Mouse (Mus musculus) liver, embryonic 11.5 days (tissue): ENCODE results near the gene Gtf3c1. TPM values are rescaled to one million over a fixed set of nuclear protein-coding genes. Genes with fewer than 3 reads are reported as not detected.

Experiments used
- ATAC-seq: fragments of 200-750 bp; cut with Nextera tagmentation; replicated peaks from 2 replicates; pipeline ENCODE4 v1.8.0; 2017; ENCODE audit warnings: moderate number of reproducible peaks, mild to moderate bottlenecking, moderate TSS enrichment, moderate library complexity; ENCODE audit not compliant: low FRiP score
- DNase-seq: peaks from one replicate; pipeline ENCODE4 v3.0.0-alpha.2; 2017; ENCODE audit warnings: low spot score
- H3K27ac ChIP-seq: fragments of 300-500 bp; sonication (generic); 2 replicates; pipeline ENCODE4 v1.5.1; 2014; ENCODE audit warnings: mild to moderate bottlenecking, low read depth, low read length, control low read depth
- H3K27me3 ChIP-seq: fragments of 300-500 bp; sonication (generic); replicated peaks from 2 replicates; pipeline ENCODE4 v1.6.1; 2014; ENCODE audit warnings: low read length, mixed read lengths; ENCODE audit not compliant: control insufficient read depth, insufficient read depth
- H3K36me3 ChIP-seq: fragments of 300-500 bp; sonication (generic); 2 replicates; pipeline ENCODE4 v1.6.1; 2014; ENCODE audit warnings: mild to moderate bottlenecking, low read length, moderate library complexity, mixed read lengths; ENCODE audit not compliant: control insufficient read depth, insufficient read depth
- H3K4me1 ChIP-seq: fragments of 300-500 bp; sonication (generic); replicated peaks from 2 replicates; pipeline ENCODE4 v1.6.1; 2014; ENCODE audit warnings: low read length, mixed read lengths; ENCODE audit not compliant: control insufficient read depth, insufficient read depth
- H3K4me2 ChIP-seq: fragments of 300-500 bp; sonication (generic); 2 replicates; pipeline ENCODE4 v1.6.1; 2014; ENCODE audit warnings: mild to moderate bottlenecking, control low read depth, moderate library complexity
- H3K4me3 ChIP-seq: fragments of 300-500 bp; sonication (generic); 2 replicates; pipeline ENCODE4 v1.5.1; 2014; ENCODE audit warnings: low read depth, low read length, control low read depth
- H3K9ac ChIP-seq: fragments of 300-500 bp; sonication (generic); 2 replicates; pipeline ENCODE4 v1.6.1; 2014; ENCODE audit warnings: low read depth, low read length, control low read depth
- H3K9me3 ChIP-seq: fragments of 300-500 bp; sonication (generic); 2 replicates; pipeline ENCODE4 v1.6.1; 2016; ENCODE audit warnings: low read length, inconsistent platforms, mixed read lengths; ENCODE audit not compliant: control insufficient read depth
- WGBS: fragments of 180-500 bp; shearing (Covaris S2); extraction: QIAGEN DNeasy Blood & Tissue Kit; methylation state at CpG from one replicate; pipeline ENCODE4 v1.1.7; 2014; 5-methylcytosine and 5-hydroxymethylcytosine counted together
- polyA plus RNA-seq: library from polyadenylated mRNA; unstranded; fragments of >200 nt; fragmentation: Nextera tagmentation; extraction: Ambion mirVana; gene quantifications from 2 replicates; pipeline ENCODE4 v1.2.1, GENCODE M21; 2014

The Gtf3c1 gene
- polyA plus RNA-seq, 1 experiment from 2014 or later = 28.8 TPM

DNA sequence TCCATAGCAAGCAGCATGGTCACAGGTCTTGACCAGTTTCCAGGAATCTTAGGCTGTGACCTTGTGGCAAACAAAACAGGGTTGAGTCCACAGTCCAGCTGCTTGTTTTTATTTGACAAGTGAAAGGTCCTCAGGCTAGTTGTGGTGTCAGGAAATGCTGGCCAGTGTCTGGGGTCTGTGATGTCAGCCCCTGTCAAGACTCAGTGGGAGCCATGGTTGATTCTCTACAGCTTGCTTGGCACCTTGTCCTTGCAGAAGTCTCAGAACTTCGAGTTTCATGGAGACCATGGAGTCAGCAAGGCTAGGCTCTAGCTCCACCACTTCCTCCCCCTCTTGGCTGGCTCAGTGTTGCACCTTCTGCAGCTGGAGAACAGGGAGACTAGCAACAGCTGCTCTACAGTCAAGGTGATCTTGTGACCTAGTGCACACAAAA, 33.7 kb upstream of the Gtf3c1 start:
- Histone ChIP-seq H3K4me3 (no peak overlapping the region), H3K9me3 (no peaks in the 10 kb centered on the region), H3K9ac (no peak overlapping the region), H3K27ac (no peak overlapping the region), H3K36me3 (no peaks in the 10 kb centered on the region), H3K27me3 (no peaks in the 10 kb centered on the region), H3K4me1 (no peaks in the 10 kb centered on the region), H3K4me2 (no peak overlapping the region)
- DNase-seq (no peak), ATAC-seq (no peak)
- 37% methylated on average over 1 of the region's 1 CpGs for WGBS

DNA sequence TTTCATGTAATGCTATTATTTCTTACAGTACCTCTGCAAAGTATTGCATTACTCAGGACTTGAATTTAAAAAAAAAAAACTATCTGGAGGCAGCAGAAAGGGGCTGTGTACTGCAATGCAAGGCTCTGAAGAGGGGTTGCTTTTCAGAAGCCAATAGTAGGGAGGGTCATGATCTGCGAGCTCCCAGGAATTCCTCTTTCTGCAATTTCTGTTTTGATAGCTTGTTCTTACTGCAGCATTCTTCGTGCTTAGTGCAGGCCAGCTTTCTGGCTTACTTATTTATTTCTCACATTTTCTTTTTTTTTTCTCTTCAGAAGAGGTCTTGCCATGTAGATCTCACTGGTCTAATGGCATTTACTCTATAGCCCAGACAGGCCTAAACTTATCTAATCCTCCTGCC, 32.9 kb upstream of the Gtf3c1 start:
- Histone ChIP-seq H3K4me2 (no peak overlapping the region), H3K27me3 (no peaks in the 10 kb centered on the region), H3K4me3 (no peak overlapping the region), H3K36me3 (no peaks in the 10 kb centered on the region), H3K4me1 (no peaks in the 10 kb centered on the region), H3K9ac (no peak overlapping the region), H3K27ac (no peak overlapping the region), H3K9me3 (no peaks in the 10 kb centered on the region)
- 85% methylated on average over 2 of the region's 2 CpGs for WGBS
- DNase-seq = no peak
- ATAC-seq = no peak

- H3K36me3 ChIP-seq = no peaks in the 10 kb centered on the region
- no peaks in the 10 kb centered on the region for H3K9me3 ChIP-seq
- no peak overlapping the region for H3K9ac ChIP-seq
- ATAC-seq (no peak), DNase-seq (no peak)
- H3K4me1 ChIP-seq = peaks cover 5% of the 10 kb centered on the region; the same call in 1 of the 2 replicates
- WGBS = 75% methylated on average over 4 of the region's 4 CpGs
- no peak overlapping the region for H3K4me3 ChIP-seq
- H3K27ac ChIP-seq = no peak overlapping the region
- no peaks in the 10 kb centered on the region for H3K27me3 ChIP-seq
- H3K4me2 ChIP-seq = no peak overlapping the region
These were observed 28.9 kb upstream of the Gtf3c1 start for GRCm38 (mm10) chr7:125736366-125737015.

DNA sequence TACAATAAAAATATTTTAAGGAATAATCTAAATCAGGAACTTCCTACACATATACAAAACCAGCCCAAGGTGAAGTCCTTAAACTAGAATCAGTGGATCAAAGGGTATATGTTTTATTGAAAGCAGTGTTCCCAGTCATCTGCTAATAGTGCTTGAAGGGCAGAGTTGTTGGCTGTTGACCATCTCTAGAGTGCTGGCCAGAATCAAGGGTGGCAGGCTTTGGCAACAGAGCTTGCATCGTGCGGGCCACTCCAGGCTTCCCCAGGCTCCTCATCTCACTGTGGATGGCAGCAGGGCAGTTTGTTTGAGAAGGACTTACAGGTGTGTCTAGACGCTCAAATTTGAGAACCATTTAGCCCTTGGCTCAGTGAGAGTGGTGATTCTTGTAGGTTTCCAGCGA, 26.2 kb upstream of the Gtf3c1 start:
- no peak overlapping the region for H3K4me2 ChIP-seq
- 86% methylated on average over 4 of the region's 4 CpGs for WGBS
- DNase-seq (no peak), ATAC-seq (no peak)
- no peaks in the 10 kb centered on the region for H3K9me3 ChIP-seq
- H3K27me3 ChIP-seq = no peaks in the 10 kb centered on the region
- no peak overlapping the region for H3K27ac ChIP-seq
- peaks cover 5% of the 10 kb centered on the region; the same call in 1 of the 2 replicates for H3K4me1 ChIP-seq
- no peak overlapping the region for H3K9ac ChIP-seq
- H3K36me3 ChIP-seq = no peaks in the 10 kb centered on the region
- H3K4me3 ChIP-seq = no peak overlapping the region

GRCm38 (mm10) chr7:125731679-125732078, 24.1 kb upstream of the Gtf3c1 start:
- H3K4me2 ChIP-seq = no peak overlapping the region
- H3K9me3 ChIP-seq = no peaks in the 10 kb centered on the region
- H3K4me1 ChIP-seq = peaks cover 5% of the 10 kb centered on the region; the same call in 1 of the 2 replicates
- no peak overlapping the region for H3K9ac ChIP-seq
- no peaks in the 10 kb centered on the region for H3K27me3 ChIP-seq
- H3K4me3 ChIP-seq = no peak overlapping the region
- no peak for DNase-seq
- H3K36me3 ChIP-seq = no peaks in the 10 kb centered on the region
- ATAC-seq = no peak
- H3K27ac ChIP-seq = no peak overlapping the region

DNA sequence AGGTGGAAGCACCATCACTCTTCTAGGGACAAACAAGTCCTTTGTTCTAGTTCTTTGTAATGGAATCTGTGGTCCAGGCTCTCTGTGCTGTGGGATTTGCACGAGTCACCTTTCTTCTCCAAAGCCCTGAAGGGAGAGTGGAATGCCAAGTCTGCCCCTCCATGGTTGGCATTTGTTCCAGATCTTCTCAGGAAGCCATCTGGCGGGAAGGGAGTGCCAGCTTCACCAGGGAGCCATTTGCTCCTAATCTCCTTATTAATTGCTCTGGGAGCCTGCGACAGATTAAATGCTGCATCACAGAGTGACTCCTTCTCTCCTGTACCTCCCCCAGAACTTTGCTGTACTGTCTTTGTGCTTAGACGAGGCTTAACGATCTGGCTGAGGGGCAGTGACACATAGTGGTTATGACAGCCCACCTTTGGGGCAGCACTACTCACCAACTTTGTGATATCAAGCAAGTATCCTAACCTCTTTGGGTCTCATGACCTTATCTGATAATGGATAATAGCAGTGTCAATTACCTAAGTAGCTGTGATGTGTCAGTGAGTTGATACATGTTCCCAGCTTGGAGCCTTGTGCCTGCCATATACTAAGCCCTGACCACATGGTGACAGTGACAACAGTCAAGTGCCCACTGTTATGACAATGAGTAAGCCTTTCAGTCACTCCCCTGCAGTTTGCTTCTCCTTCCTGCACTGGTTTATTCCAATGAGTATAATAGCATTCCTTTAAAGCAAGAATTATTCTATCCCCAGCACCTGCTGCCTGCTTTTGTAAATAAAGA, 15.8 kb upstream of the Gtf3c1 start:
- no peaks in the 10 kb centered on the region for H3K4me1 ChIP-seq

DNA sequence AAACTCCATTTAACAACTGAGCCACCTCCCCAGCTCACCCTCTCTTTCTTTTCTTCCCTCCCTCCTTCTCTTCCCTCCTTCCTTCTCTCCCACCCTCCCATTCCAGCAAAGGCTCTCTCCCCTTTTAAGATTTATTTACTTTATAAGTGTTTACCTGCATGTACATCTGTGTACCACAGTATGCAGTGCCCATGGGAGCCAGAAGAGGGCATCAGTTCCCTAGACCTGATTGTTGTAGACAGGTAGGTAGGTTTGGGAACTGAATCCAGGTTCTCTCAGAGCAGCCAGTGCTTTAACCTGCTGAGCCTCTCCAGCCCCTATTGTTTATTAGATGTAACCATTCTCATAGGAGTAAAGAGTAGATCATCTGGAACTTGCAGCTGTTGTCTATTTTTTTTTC, 14.5 kb upstream of the Gtf3c1 start:
- no peak overlapping the region for H3K4me2 ChIP-seq
- DNase-seq (no peak), ATAC-seq (no peak)
- no peak overlapping the region for H3K4me3 ChIP-seq
- no peaks in the 10 kb centered on the region for H3K9me3 ChIP-seq
- H3K27ac ChIP-seq = no peak overlapping the region
- no peak overlapping the region for H3K9ac ChIP-seq
- no peaks in the 10 kb centered on the region for H3K4me1 ChIP-seq
- no peaks in the 10 kb centered on the region for H3K36me3 ChIP-seq
- no peaks in the 10 kb centered on the region for H3K27me3 ChIP-seq

More for the DNA sequence above, 15.8 kb upstream of the Gtf3c1 start:
- 58% methylated on average over 5 of the region's 5 CpGs for WGBS
- Histone ChIP-seq H3K4me3 (no peak overlapping the region), H3K4me2 (no peak overlapping the region), H3K9me3 (no peaks in the 10 kb centered on the region), H3K27ac (no peak overlapping the region), H3K27me3 (no peaks in the 10 kb centered on the region), H3K36me3 (no peaks in the 10 kb centered on the region), H3K9ac (no peak overlapping the region)
- no peak for DNase-seq
- no peak for ATAC-seq

DNA sequence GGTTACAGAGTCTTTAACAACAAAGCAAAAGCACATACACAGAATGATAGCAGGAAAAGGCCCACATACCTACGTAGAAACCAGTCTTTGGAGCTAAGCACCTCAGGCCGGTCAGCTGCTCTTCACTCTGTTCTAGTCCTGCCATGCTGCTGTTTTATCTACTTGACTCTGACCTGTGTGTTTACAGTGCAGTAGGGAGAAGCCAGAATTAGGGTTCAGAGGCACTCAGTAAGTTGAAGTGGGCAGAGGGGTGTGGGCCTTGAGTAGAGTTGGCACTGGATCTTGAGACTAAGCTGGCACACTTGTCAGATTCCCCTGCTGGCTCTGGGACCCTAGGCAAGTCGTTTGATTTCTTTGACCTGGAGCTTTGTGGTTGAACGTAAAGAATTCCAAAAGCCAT, 13.5 kb upstream of the Gtf3c1 start:
- no peaks in the 10 kb centered on the region for H3K4me1 ChIP-seq
- H3K4me2 ChIP-seq = no peak overlapping the region
- no peak for ATAC-seq
- WGBS = 76% methylated on average over 4 of the region's 4 CpGs
- H3K9ac ChIP-seq = no peak overlapping the region
- no peaks in the 10 kb centered on the region for H3K36me3 ChIP-seq
- no peak overlapping the region for H3K4me3 ChIP-seq
- no peaks in the 10 kb centered on the region for H3K27me3 ChIP-seq
- no peaks in the 10 kb centered on the region for H3K9me3 ChIP-seq
- no peak for DNase-seq
- no peak overlapping the region for H3K27ac ChIP-seq

DNA sequence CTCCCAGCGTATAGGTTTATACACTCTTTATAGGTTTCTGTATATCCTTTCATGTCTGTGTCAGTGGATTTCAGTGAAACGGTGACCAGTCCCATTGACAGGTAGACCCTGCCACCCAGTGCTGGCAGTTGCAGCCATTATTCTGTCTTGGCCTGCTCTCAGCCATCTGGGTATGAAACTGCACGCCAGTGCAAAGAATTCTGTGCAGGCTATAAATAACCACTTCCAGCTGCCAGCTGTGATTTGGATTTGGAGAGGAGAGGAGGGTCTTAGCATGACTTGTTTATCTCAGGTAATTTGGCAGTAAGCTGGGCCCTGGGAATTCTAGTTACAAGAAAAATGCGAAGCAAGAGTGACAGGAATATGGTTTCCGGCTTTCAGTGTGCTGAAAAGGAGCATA, 12.8 kb upstream of the Gtf3c1 start:
- DNase-seq (no peak), ATAC-seq (no peak)
- Histone ChIP-seq H3K4me2 (no peak overlapping the region), H3K4me3 (no peak overlapping the region), H3K9me3 (no peaks in the 10 kb centered on the region), H3K27me3 (no peaks in the 10 kb centered on the region), H3K9ac (no peak overlapping the region), H3K4me1 (no peaks in the 10 kb centered on the region), H3K36me3 (no peaks in the 10 kb centered on the region), H3K27ac (no peak overlapping the region)
- 71% methylated on average over 5 of the region's 5 CpGs for WGBS
